Mouse (Mus musculus): ENCODE results near the gene Jund. TPM values are rescaled to one million over a fixed set of nuclear protein-coding genes. Genes with fewer than 3 reads are reported as not detected.

Jund gene
- total RNA-seq, 2 experiments from 2014 or later, result 219 to 272 TPM

- intact Hi-C loops (cut with DNase I), result no loop called here
Observed at GRCm38 (mm10) chr8:70696019-70696885, 2.5 kb upstream of the Jund start.

GRCm38 (mm10) chr8:70696946-70697345 is 1.8 kb upstream of the Jund start:
- intact Hi-C loops (cut with DNase I), result no loop called here
- DNase-seq (ENCODE audit: low spot score in 2 of 2), result no peak

More at GRCm38 (mm10) chr8:70696019-70696885, 2.5 kb upstream of the Jund start:
- no peak for DNase-seq (ENCODE audit: low spot score in 2 of 2)

GRCm38 (mm10) chr8:70697366-70698250 is 1.1 kb upstream of the Jund start:
- intact Hi-C loops (cut with DNase I), result loop anchor here (1.0 kb wide), 1 partner anchor 24 kb away; the partner anchor contains the start of gene Lsm4

GRCm38 (mm10) chr8:70699116-70699833 is 526 bp downstream of the Jund start:
- intact Hi-C loops (cut with DNase I), result no loop called here
- peak; percentile 63 to 78 for DNase-seq (ENCODE audit: low spot score in 2 of 2)

More at GRCm38 (mm10) chr8:70697366-70698250, 1.1 kb upstream of the Jund start:
- DNase-seq (ENCODE audit: low spot score in 2 of 2), result no peak

- intact Hi-C loops (cut with DNase I), result loop anchor here (5.0 to 10.0 kb wide), 2 partner anchors 55 to 88 kb away; partner anchors contain the start of gene Rab3a
- DNase-seq (ENCODE audit: low spot score in 2 of 2), result peak; percentile 82 to 83
Observed at GRCm38 (mm10) chr8:70699834-70700554, 1.2 kb downstream of the Jund start.

- DNase-seq (ENCODE audit: low spot score in 2 of 2), result peak; percentile 82 to 84
- intact Hi-C loops (cut with DNase I), result loop anchor here (5.0 to 10.0 kb wide), 2 partner anchors 54 to 88 kb away; partner anchors contain the start of gene Rab3a
Observed at GRCm38 (mm10) chr8:70700555-70700922, 1.8 kb downstream of the Jund start.

GRCm38 (mm10) chr8:70701048-70701981 is 2.6 kb downstream of the Jund start:
- DNase-seq (ENCODE audit: low spot score in 2 of 2), result no peak
- intact Hi-C loops (cut with DNase I), result loop anchor here (5.0 to 10.0 kb wide), 2 partner anchors 53 to 89 kb away; partner anchors contain the start of gene Rab3a

GRCm38 (mm10) chr8:70701982-70702841 is 3.5 kb downstream of the Jund start:
- no peak for DNase-seq (ENCODE audit: low spot score in 2 of 2)
- intact Hi-C loops (cut with DNase I), result loop anchor here (5.0 to 10.0 kb wide), 2 partner anchors 53 to 90 kb away; partner anchors contain the start of gene Rab3a

- no peak for DNase-seq (ENCODE audit: low spot score in 2 of 2)
- intact Hi-C loops (cut with DNase I), result loop anchor here (5.0 to 10.0 kb wide), 2 partner anchors 52 to 91 kb away; partner anchors contain the start of gene Rab3a
Observed at GRCm38 (mm10) chr8:70702842-70703182, 4.1 kb downstream of the Jund start.

GRCm38 (mm10) chr8:70703287-70703686 is 4.5 kb downstream of the Jund start, which contains the start of gene Iqcn:
Iqcn (plus strand) TSS chr8:70703457.
- no peak for DNase-seq (ENCODE audit: low spot score in 2 of 2)
- intact Hi-C loops (cut with DNase I), result loop anchor here (5.0 to 10.0 kb wide), 2 partner anchors 52 to 91 kb away; partner anchors contain the start of gene Rab3a

GRCm38 (mm10) chr8:70708281-70708680 is 9.5 kb downstream of the Jund start:
- intact Hi-C loops (cut with DNase I), result loop anchor here (10.0 kb wide), 1 partner anchor 47 kb away; the partner anchor contains the start of gene Rab3a
- no peak for DNase-seq (ENCODE audit: low spot score in 2 of 2)

GRCm38 (mm10) chr8:70709794-70710193 is 11.0 kb downstream of the Jund start:
- DNase-seq (ENCODE audit: low spot score in 2 of 2), result no peak
- intact Hi-C loops (cut with DNase I), result loop anchor here (10.0 kb wide), 1 partner anchor 45 kb away; the partner anchor contains the start of gene Rab3a

- intact Hi-C loops (cut with DNase I), result no loop called here
Observed at GRCm38 (mm10) chr8:70710296-70710695, 11.5 kb downstream of the Jund start.

GRCm38 (mm10) chr8:70711041-70711440 is 12.3 kb downstream of the Jund start:
- no peak for DNase-seq (ENCODE audit: low spot score in 2 of 2)
- intact Hi-C loops (cut with DNase I), result no loop called here

More at GRCm38 (mm10) chr8:70710296-70710695, 11.5 kb downstream of the Jund start:
- no peak for DNase-seq (ENCODE audit: low spot score in 2 of 2)

- intact Hi-C loops (cut with DNase I), result no loop called here
- DNase-seq (ENCODE audit: low spot score in 2 of 2), result no peak
Observed at GRCm38 (mm10) chr8:70713991-70714390, 15.2 kb downstream of the Jund start.

- intact Hi-C loops (cut with DNase I), result no loop called here
- DNase-seq (ENCODE audit: low spot score in 2 of 2), result no peak
Observed at GRCm38 (mm10) chr8:70715086-70715485, 16.3 kb downstream of the Jund start.
